Mouse (Mus musculus) G1E-ER4 (cell line): ENCODE data around the gene Nfkbil1. TPM values are rescaled to one million over a fixed set of nuclear protein-coding genes. Genes with fewer than 3 reads are reported as not detected.

Source experiments
- GATA1 ChIP-seq: IDR thresholded peaks from one replicate; pipeline ENCODE4 v1.8.0; 2012; ENCODE audit warnings: low read length, inconsistent platforms
- polyA plus RNA-seq: library from polyadenylated mRNA; stranded (reverse); fragments of >175 nt; gene quantifications from 2 replicates; pipeline ENCODE4 v1.2.3, GENCODE M21; 2012

The Nfkbil1 gene
- polyA plus RNA-seq, 1 experiment = 44.3 TPM

GRCm38 (mm10) chr17:35226561-35227046, 9.0 kb downstream of the Nfkbil1 start:
- no peak for TF ChIP-seq GATA1

GRCm38 (mm10) chr17:35225456-35225855, 10.1 kb downstream of the Nfkbil1 start:
- TF ChIP-seq GATA1 = no peak

GRCm38 (mm10) chr17:35224641-35225040, 11.0 kb downstream of the Nfkbil1 start:
- TF ChIP-seq GATA1 = no peak

- no peak for TF ChIP-seq GATA1
Observed at GRCm38 (mm10) chr17:35222299-35222698, 13.3 kb downstream of the Nfkbil1 start.

- no peak for TF ChIP-seq GATA1
Observed at GRCm38 (mm10) chr17:35220156-35220952, 15.2 kb downstream of the Nfkbil1 start, which contains the start of gene Gm16181. TSS of gene Gm16181 (plus strand) at chr17:35220834.

- no peak for TF ChIP-seq GATA1
Observed at GRCm38 (mm10) chr17:35219601-35220041, 16.0 kb downstream of the Nfkbil1 start.

- TF ChIP-seq GATA1 = no peak
Observed at GRCm38 (mm10) chr17:35218516-35219193, 16.9 kb downstream of the Nfkbil1 start.

- no peak for TF ChIP-seq GATA1
Observed at GRCm38 (mm10) chr17:35213071-35213470, 22.5 kb downstream of the Nfkbil1 start.

- no peak for TF ChIP-seq GATA1
Observed at GRCm38 (mm10) chr17:35210593-35210992, 25.0 kb downstream of the Nfkbil1 start.

- TF ChIP-seq GATA1 = no peak
Observed at GRCm38 (mm10) chr17:35209785-35210535, 25.6 kb downstream of the Nfkbil1 start.

GRCm38 (mm10) chr17:35205380-35205769, 30.2 kb downstream of the Nfkbil1 start:
- no peak for TF ChIP-seq GATA1

GRCm38 (mm10) chr17:35204494-35205379, 30.9 kb downstream of the Nfkbil1 start, which contains the start of gene Lta:
TSS of gene Lta (minus strand) at chr17:35205351.
- TF ChIP-seq GATA1 = no peak

- TF ChIP-seq GATA1 = no peak
Observed at GRCm38 (mm10) chr17:35202442-35202841, 33.1 kb downstream of the Nfkbil1 start.

GRCm38 (mm10) chr17:35201787-35202186, 33.8 kb downstream of the Nfkbil1 start, which contains the start of gene Tnf:
TSS of gene Tnf (minus strand) at chr17:35202007.
- TF ChIP-seq GATA1 = no peak

GRCm38 (mm10) chr17:35201128-35201527, 34.5 kb downstream of the Nfkbil1 start:
- TF ChIP-seq GATA1 = no peak
